Mouse (Mus musculus) heart, adult 2 months (tissue): ENCODE results near the gene Fam205a1.
"Not testable (repeated sequence)": the region's sequence is repeated elsewhere in the genome, so short reads cannot be mapped to it uniquely, and the experiment has no call there.

Experiments
- CTCF ChIP-seq: fragments of 200-600 bp; IDR thresholded peaks from 2 replicates; pipeline ENCODE4 v1.8.1; 2022; ENCODE audit warnings: antibody characterized with exemption, mild to moderate bottlenecking, moderate library complexity
- EP300 ChIP-seq: fragments of 200-500 bp; IDR thresholded peaks from 2 replicates; pipeline ENCODE4 v1.6.1; 2011; ENCODE audit warnings: low read depth, low read length, control low read depth; ENCODE audit not compliant: insufficient read depth

- not testable (repeated sequence) for TF ChIP-seq CTCF, EP300
These were observed 6.8 kb upstream of the Fam205a1 start for GRCm38 (mm10) chr4:42860483-42860882.
